Mouse (Mus musculus) liver, postnatal 0 days (tissue): Measurements from ENCODE around the gene Drc7.

ENCODE experiments used
- CTCF ChIP-seq: sonication (generic); IDR thresholded peaks from 2 replicates; pipeline ENCODE4 v1.5.1; 2016; ENCODE audit warnings: antibody characterized with exemption, low read depth
- EP300 ChIP-seq: IDR thresholded peaks from 2 replicates; pipeline ENCODE4 v1.6.1; 2016; ENCODE audit warnings: antibody characterized with exemption, low read depth, mild to moderate bottlenecking

GRCm38 (mm10) chr8:95113108-95113507, 58.2 kb downstream of the Drc7 start:
- TF ChIP-seq CTCF (no peak), EP300 (no peak)
